Mouse (Mus musculus) C3H10T1/2 (cell line): ENCODE measurements around the gene Pfas. TPM values are rescaled to one million over a fixed set of nuclear protein-coding genes. Genes with fewer than 3 reads are reported as not detected.

ENCODE experiments used
- polyA plus RNA-seq, 2 experiments: library from polyadenylated mRNA; unstranded; fragments of >200 nt; fragmentation: generic; extraction: Trizol; gene quantifications; one replicate each; pipeline ENCODE4 v1.2.1; 2012; ENCODE audit warnings: missing spikeins in 2 of 2

Gene Pfas
- polyA plus RNA-seq: 1 to 10 TPM; 6.8 to 7.2 TPM

DNA sequence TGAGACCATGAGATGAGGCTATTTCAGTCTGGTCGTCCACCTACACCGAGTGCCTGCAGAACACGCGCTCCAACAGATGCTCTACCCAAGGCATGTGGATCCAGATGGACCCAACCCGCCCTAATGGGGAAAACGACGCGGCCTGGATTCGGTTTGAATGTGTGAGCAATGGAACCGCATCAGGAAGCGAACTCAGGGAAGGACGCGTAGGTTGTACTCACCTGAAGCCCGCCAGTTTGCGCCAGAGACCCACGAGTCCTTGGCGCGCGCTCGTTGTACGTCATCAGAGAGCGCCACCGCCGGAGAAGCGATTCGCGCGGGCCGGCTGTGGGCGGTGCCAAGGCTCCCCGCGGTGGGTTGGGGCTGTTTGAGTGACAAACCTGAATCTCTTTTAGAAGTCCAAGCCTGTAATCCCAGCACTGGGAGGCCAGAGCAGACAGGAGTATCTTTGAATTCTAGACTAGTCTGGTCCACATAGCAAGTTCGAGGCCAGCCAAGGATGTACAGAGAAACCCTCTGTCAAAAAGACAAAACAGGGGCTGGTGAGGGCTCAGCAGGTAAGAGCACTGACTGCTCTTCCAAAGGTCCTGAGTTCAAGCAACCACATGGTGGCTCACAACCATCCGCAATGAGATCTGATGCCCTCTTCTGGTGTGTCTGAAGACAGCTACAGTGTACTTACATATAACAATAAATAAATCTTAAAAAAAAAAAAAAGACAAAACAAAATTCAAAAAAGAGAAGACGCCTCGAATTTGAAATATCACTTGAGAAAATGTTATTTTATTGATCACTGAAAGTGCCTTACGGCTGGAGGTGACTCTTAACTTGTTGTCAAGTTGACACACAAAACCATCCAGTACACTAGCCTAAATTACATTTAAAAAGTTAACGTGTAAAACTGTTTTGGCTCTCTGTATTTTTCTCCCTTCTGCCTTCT lies at the start of gene Pfas:
Gene Pfas (minus strand): TSS at position 279 of the 940 bp plus-strand sequence.

DNA sequence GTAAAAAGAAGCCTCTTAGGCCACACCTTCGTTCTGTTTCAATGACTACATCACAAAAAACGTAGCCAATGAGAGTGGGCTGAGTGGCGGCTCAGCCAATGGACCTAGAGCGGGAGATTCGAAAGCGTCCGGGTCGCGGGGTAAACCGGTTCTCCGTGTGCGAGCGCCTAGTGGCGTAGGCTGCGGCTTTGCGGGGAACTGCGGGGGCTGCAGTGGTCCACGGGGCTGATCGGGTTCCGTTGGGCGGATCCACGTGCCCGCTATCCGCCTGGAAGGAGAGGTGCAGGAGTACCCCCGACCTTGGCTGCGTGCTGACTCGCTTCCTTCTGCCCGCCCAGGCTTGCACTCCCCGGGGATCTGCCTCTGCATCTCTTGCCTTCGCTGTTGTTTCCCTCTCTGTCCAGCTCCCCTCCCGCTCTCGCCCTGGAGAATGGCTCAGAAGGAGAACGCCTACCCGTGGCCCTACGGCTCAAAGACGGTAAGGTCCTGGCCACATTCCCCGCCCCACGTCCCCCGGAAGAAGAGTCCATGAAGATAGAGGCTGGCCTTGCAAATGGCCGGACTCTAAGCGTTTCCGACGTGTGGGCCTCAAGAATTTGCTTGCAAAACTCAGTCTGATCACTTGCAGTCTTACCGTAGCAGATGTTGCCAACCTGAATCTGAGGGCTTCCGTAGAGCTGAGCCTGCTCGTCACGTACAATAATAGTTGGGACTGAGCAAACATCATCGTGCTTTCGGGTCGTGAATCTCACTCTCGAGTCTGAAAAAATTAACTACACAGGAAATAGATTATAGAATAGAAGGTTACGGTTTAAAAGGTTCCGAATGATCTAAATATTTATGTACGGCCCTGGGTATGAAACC lies 37.5 kb upstream of the Pfas start, which contains the start of gene Aurkb:
Gene Aurkb (plus strand): TSS at position 117 of the 864 bp plus-strand sequence.

DNA sequence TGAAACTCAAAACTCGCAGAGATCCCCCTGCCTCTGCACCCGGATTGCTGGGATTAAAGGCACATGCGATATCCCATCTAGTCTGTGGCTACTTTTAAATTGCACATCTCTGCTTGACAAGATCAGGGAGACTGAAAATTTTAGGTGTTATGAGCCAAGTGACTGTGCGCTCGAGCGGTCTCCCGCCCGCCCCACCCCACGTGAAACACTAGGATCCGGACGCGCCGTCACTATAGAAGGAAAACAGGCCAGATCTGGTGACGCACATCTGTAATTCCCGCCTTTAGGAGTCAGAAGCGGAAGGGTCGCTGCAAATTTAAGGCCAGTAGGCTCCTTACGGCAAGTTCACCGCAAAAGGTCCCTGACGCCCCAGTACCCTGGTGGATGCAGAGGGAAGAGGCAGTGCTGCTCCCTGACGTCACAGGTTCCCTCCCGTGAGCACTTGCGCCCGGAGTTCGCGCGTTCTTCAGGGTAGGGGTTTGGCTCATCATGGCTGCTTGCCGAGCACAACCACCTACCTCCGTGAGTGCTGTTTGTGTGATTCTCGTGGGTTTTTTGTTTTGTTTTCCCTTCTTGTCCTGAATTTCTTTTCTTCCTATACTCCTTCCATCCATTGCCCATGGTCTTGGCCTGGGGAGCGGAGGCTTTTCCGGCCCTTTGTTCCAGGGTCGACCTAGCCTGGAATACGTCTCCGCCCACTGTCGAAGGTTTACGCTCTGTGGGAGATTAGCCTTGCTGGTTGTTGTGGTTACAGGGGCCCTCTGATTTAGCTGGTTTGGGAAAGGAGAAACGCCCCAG lies 7.6 kb upstream of the Pfas start, which contains the start of gene Ctc1:
Gene Ctc1 (plus strand): TSS at position 268 of the 798 bp plus-strand sequence.

DNA sequence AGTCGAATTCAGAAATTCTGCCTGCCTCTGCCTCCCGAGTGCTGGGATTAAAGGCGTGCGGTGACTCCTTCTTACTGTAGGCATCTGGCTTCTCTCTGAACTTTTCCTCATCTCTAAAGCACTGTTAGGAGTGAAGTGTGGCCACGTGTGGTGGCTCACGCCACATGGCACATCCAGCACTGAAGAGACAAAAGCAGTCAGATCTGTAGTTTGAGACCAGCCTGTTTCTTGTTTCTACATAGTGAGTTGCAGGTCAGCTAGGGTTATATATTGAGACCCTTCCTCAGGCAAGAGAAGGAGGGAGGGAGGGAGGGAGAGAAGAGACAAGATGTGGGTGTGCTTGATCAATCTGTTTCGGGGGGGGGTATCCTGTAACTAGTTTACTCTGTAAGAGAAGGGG lies 33.2 kb downstream of the Pfas start, which contains the start of gene Rangrf:
Gene Rangrf (minus strand): TSS at position 101 of the 400 bp plus-strand sequence.

DNA sequence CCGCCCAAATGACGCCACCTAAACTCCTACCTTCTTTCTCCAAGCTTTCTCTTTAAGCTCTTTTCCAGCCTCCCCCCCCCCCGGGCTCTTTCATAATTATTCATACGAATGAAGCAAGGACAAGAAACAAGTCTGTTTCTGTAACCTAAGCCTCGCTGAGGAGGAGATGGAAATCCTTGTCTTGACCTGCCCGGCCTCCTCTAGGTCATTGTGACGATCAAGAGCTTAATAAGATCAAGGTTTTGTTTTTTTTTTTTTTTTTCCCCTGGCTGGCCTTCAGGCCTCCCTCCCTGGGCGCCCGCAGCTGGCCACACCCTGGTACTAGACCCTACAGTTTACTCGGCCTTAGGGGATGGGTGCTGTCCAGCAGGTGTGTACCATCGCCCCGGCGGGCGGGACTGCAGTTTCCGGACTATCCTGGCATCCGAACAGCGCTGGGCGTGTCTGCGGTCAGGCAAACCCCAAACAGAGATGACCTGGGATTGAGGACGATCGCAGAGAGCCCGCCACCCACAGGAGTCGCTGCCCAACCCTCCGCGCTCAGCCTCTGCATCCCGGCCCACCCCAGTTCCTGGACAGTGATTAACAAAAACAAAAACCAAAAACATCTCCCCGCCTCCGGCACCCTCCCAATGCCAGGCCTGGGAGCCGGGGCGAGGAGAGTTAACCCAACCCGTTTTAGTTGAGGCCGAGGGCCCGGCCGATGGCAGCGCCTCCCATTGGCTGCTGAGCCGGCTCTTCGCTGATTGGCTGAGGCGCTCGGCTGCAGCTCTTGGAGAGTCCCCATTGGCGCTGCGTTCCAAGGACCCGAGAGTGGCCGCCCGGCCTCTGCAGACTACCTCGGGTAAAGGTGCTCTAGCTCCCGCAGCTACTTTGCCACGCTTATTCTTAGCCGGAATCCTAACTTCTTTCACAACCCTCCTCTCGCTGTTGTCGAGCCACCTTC lies 40.6 kb downstream of the Pfas start, which contains the start of gene Slc25a35:
Gene Slc25a35 (plus strand): TSS at position 795 of the 946 bp plus-strand sequence.

DNA sequence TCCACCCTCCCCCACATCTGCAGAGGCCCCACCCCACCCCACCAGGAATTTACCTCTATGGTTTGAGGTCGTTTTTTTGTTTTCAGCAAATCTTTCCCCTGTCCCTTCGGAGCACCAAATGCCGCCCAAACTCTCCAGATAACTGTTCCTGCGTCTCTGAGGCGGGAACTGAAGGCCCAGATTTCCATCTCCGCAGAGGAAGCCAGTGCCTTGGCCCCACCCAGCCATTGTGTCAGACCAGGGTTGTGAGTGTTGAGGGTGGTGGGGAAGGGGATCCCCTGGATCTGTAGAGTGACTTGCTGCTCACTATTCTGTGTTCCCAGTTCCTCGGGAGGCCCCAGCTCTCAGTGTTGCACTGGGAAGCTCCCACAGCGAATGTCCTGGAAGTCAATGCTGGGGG lies 51.0 kb downstream of the Pfas start, which contains the start of gene Arhgef15:
Gene Arhgef15 (minus strand): TSS at position 173 of the 400 bp plus-strand sequence.

Other genes starting within 250 kb of the Pfas start
- 10 to 100 TPM in 1 of 2 experiments, 1 to 10 TPM in 1; 3.2 to 33.9 TPM for gene Ndel1, start 136.6 kb downstream of the Pfas start, polyA plus RNA-seq
- gene Rnf222, start 119.9 kb downstream of the Pfas start, polyA plus RNA-seq: under 1 TPM in 1 of 2 experiments, not detected in 1; 0.01 TPM
- 100 to 1,000 TPM; 611 to 728 TPM for gene Rpl26, start 106.9 kb downstream of the Pfas start, polyA plus RNA-seq
- not detected for gene Odf4, start 81.4 kb downstream of the Pfas start, polyA plus RNA-seq
- gene Arhgef15, start 51.0 kb downstream of the Pfas start, polyA plus RNA-seq: 1 to 10 TPM in 1 of 2 experiments, under 1 TPM in 1; 0.97 to 1.1 TPM
- gene Slc25a35, start 40.3 kb downstream of the Pfas start, polyA plus RNA-seq: 1 to 10 TPM in 1 of 2 experiments, under 1 TPM in 1; 0.91 to 4.0 TPM
- gene Rangrf, start 33.3 kb downstream of the Pfas start, polyA plus RNA-seq: 10 to 100 TPM; 27.7 to 48.0 TPM
- 10 to 100 TPM; 57.4 to 66.2 TPM for gene Ctc1, start 7.5 kb upstream of the Pfas start, polyA plus RNA-seq
- gene Aurkb, start 37.2 kb upstream of the Pfas start, polyA plus RNA-seq: 10 to 100 TPM; 33.9 to 67.3 TPM
- gene Borcs6, start 51.3 kb upstream of the Pfas start, polyA plus RNA-seq: 10 to 100 TPM; 13.1 to 23.4 TPM
- 10 to 100 TPM; 73.7 to 88.9 TPM for gene Tmem107, start 62.3 kb upstream of the Pfas start, polyA plus RNA-seq
- gene Vamp2, start 80.0 kb upstream of the Pfas start, polyA plus RNA-seq: 10 to 100 TPM; 16.1 to 69.3 TPM
- 10 to 100 TPM in 1 of 2 experiments, 1 to 10 TPM in 1; 3.3 to 14.3 TPM for gene Per1, start 86.8 kb upstream of the Pfas start, polyA plus RNA-seq
- gene Hes7, start 111.9 kb upstream of the Pfas start, polyA plus RNA-seq: under 1 TPM; 0.16 to 0.19 TPM
- 1 to 10 TPM in 1 of 2 experiments, under 1 TPM in 1; 0.55 to 2.0 TPM for gene 9130213A22Rik, start 114.1 kb upstream of the Pfas start, polyA plus RNA-seq
- gene Aloxe3, start 117.4 kb upstream of the Pfas start, polyA plus RNA-seq: under 1 TPM; 0.07 to 0.34 TPM
- not detected for gene Alox12b, start 148.5 kb upstream of the Pfas start, polyA plus RNA-seq
- gene Alox8, start 189.4 kb upstream of the Pfas start, polyA plus RNA-seq: under 1 TPM; 0.05 to 0.20 TPM
- gene Gucy2e, start 228.6 kb upstream of the Pfas start, polyA plus RNA-seq: under 1 TPM in 1 of 2 experiments, not detected in 1; 0.04 TPM